Mouse (Mus musculus) ES-Bruce4 (cell line): ENCODE measurements around the gene Gpn3. TPM values are rescaled to one million over a fixed set of nuclear protein-coding genes. Genes with fewer than 3 reads are reported as not detected.
A peak's percentile ranks its signal among the peaks of the same experiment; 100 is the strongest.

ENCODE experiments used
- H3K27ac ChIP-seq: 2 replicates; pipeline ENCODE4 v1.5.1; 2012; ENCODE audit warnings: low read length, inconsistent platforms; ENCODE audit not compliant: insufficient read depth
- H3K27me3 ChIP-seq: 2 replicates; pipeline ENCODE4 v1.6.1; 2012; ENCODE audit warnings: mild to moderate bottlenecking, low read length, inconsistent platforms; ENCODE audit not compliant: control insufficient read depth, poor library complexity, insufficient read depth, severe bottlenecking
- H3K36me3 ChIP-seq: 2 replicates; pipeline ENCODE4 v1.6.1; 2012; ENCODE audit warnings: inconsistent platforms, mild to moderate bottlenecking, low read length, moderate library complexity; ENCODE audit not compliant: control insufficient read depth, poor library complexity, insufficient read depth, severe bottlenecking
- H3K4me1 ChIP-seq: one replicate; pipeline ENCODE4 v1.8.1; 2011; ENCODE audit warnings: low read length; ENCODE audit not compliant: control insufficient read depth, insufficient read depth
- H3K4me3 ChIP-seq: 2 replicates; pipeline ENCODE4 v1.5.1; 2011; ENCODE audit warnings: low read depth, mild to moderate bottlenecking, low read length
- H3K9ac ChIP-seq: 2 replicates; pipeline ENCODE4 v1.6.1; 2012; ENCODE audit warnings: low read depth, mild to moderate bottlenecking, inconsistent platforms; ENCODE audit not compliant: poor library complexity, severe bottlenecking
- H3K9me3 ChIP-seq: replicated peaks from 2 replicates; pipeline ENCODE4 v1.6.1; 2012; ENCODE audit warnings: mild to moderate bottlenecking, low read length, inconsistent platforms; ENCODE audit not compliant: control insufficient read depth, poor library complexity, insufficient read depth, severe bottlenecking
- CTCF ChIP-seq: IDR thresholded peaks from one replicate; pipeline ENCODE4 v1.8.1; 2011; ENCODE audit warnings: low read depth, low read length
- EP300 ChIP-seq: IDR thresholded peaks from 2 replicates; pipeline ENCODE4 v1.6.1; 2011; ENCODE audit warnings: low read depth, low read length; ENCODE audit not compliant: insufficient read depth
- POLR2A ChIP-seq: IDR thresholded peaks from one replicate; pipeline ENCODE4 v1.8.1; 2011; ENCODE audit warnings: low read length; ENCODE audit not compliant: insufficient read depth
- polyA plus RNA-seq: library from polyadenylated mRNA; stranded (reverse); fragments of >200 nt; gene quantifications from 2 replicates; pipeline ENCODE4 v1.2.4, GENCODE M21; 2011; ENCODE audit warnings: low read depth; ENCODE audit not compliant: missing spikeins, insufficient read depth, insufficient read length

Gene Gpn3
- polyA plus RNA-seq, 1 experiment: 71.9 TPM

DNA sequence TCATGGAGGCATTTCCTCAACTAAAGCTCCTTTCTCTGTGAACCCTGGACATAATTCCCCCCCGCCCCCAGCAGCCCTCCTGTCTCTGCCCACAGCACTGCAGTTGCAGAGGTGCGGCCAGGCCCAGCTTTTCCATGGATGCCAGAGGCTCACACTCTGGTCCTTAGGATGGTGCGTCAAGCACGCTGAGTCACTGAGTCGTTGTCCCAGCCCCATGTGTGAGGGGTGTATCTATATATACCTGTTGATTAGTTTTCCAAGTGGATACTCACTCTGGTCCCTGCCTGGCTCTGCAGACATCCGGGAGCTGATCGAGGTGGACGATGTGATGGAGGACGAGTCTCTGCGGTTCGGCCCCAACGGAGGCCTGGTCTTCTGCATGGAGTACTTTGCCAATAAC lies 6.5 kb downstream of the Gpn3 start:
- H3K27ac ChIP-seq: no peak overlapping the region

GRCm38 (mm10) chr5:122379374-122380155 lies 7.9 kb downstream of the Gpn3 start:
- H3K4me1 ChIP-seq: no peaks in the 10 kb centered on the region
- no peaks in the 10 kb centered on the region for H3K27me3 ChIP-seq
- no peak overlapping the region for H3K27ac ChIP-seq
- TF ChIP-seq POLR2A (no peak), CTCF (peak; percentile 98), EP300 (no peak)
- H3K9me3 ChIP-seq: no peaks in the 10 kb centered on the region
- H3K4me3 ChIP-seq: no peak overlapping the region
- no peak overlapping the region for H3K9ac ChIP-seq
- peaks cover 27% of the 10 kb centered on the region for H3K36me3 ChIP-seq

More for the DNA sequence above, 6.5 kb downstream of the Gpn3 start:
- Histone ChIP-seq H3K4me1 (no peaks in the 10 kb centered on the region), H3K9ac (no peak overlapping the region), H3K27me3 (no peaks in the 10 kb centered on the region), H3K36me3 (peaks cover 30% of the 10 kb centered on the region), H3K9me3 (no peaks in the 10 kb centered on the region), H3K4me3 (no peak overlapping the region)
- TF ChIP-seq POLR2A (no peak), EP300 (no peak), CTCF (no peak)

DNA sequence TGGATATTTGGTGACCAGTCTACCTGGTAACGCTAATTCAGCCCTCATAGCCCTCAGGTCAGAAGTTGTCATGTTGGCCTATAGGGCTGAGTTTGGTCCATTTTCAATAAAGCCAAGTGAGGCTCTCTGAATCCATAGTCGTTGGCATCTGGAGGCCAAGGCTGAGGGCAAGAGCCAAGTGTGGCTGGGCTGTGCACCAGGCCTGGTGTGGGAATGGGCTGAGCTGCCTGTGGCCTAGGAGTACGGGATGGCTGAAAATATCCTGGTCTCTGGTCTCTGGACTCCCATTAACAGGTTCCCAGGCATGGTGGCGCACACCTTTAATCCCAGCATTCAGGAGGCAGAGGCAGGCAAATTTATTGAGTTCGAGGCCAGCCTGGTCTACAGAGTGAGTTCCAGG lies 18.3 kb downstream of the Gpn3 start:
- Histone ChIP-seq H3K9me3 (no peaks in the 10 kb centered on the region), H3K9ac (no peak overlapping the region), H3K27me3 (no peaks in the 10 kb centered on the region), H3K4me1 (no peaks in the 10 kb centered on the region), H3K4me3 (no peak overlapping the region), H3K36me3 (no peaks in the 10 kb centered on the region), H3K27ac (no peak overlapping the region)
- no peak for TF ChIP-seq CTCF
- no peak for TF ChIP-seq POLR2A
- TF ChIP-seq EP300: no peak

- no peaks in the 10 kb centered on the region for H3K27me3 ChIP-seq
- no peaks in the 10 kb centered on the region for H3K4me1 ChIP-seq
- H3K4me3 ChIP-seq: no peak overlapping the region
- no peak for TF ChIP-seq CTCF
- no peak for TF ChIP-seq POLR2A
- no peak for TF ChIP-seq EP300
- H3K27ac ChIP-seq: no peak overlapping the region
- no peaks in the 10 kb centered on the region for H3K9me3 ChIP-seq
- H3K36me3 ChIP-seq: no peaks in the 10 kb centered on the region
- no peak overlapping the region for H3K9ac ChIP-seq
These were observed 19.0 kb downstream of the Gpn3 start for GRCm38 (mm10) chr5:122390671-122391070.

- Histone ChIP-seq H3K9me3 (no peaks in the 10 kb centered on the region), H3K4me1 (no peaks in the 10 kb centered on the region), H3K36me3 (no peaks in the 10 kb centered on the region), H3K27me3 (no peaks in the 10 kb centered on the region), H3K9ac (no peak overlapping the region), H3K27ac (no peak overlapping the region), H3K4me3 (no peak overlapping the region)
- no peak for TF ChIP-seq EP300
These were observed 19.6 kb downstream of the Gpn3 start for GRCm38 (mm10) chr5:122391178-122391785.

GRCm38 (mm10) chr5:122391786-122392180 lies 20.1 kb downstream of the Gpn3 start, which contains the start of gene Arpc3:
Gene Arpc3, plus strand, starts transcription at chr5:122391878.
- Histone ChIP-seq H3K27me3 (no peaks in the 10 kb centered on the region), H3K9ac (peak within 1 kb of the TSS; percentile 71), H3K4me1 (no peaks in the 10 kb centered on the region), H3K4me3 (peak within 1 kb of the TSS; percentile 86), H3K9me3 (no peaks in the 10 kb centered on the region), H3K36me3 (no peaks in the 10 kb centered on the region), H3K27ac (no peak within 1 kb of the TSS)
- peak; percentile 93 for TF ChIP-seq CTCF
- no peak for TF ChIP-seq EP300
